Mouse (Mus musculus): ENCODE data around the gene Hoxa13.

- no peak for TF ChIP-seq CTCF (IDR thresholded peaks at IDR 0.05; ENCODE audit: insufficient read depth, low read length)
- no peak for TF ChIP-seq POLR2A (IDR thresholded peaks at IDR 0.05; ENCODE audit: borderline replicate concordance, extremely low read depth, low read depth, low read length)
Measured at GRCm38 (mm10) chr6:52208072-52208867, 52.4 kb downstream of the Hoxa13 start, which contains the start of gene Hoxa6.

Measured in lung, adult 2 months (tissue).